Mouse (Mus musculus) embryonic facial prominence, embryonic 15.5 days (tissue): ENCODE data around the gene Pdlim7. TPM values are rescaled to one million over a fixed set of nuclear protein-coding genes. Genes with fewer than 3 reads are reported as not detected.

Source experiments
- ATAC-seq: fragments of 200-750 bp; cut with Nextera tagmentation; 2 replicates; pipeline ENCODE4 v1.8.0; 2017; ENCODE audit warnings: low read depth, moderate TSS enrichment; ENCODE audit not compliant: insufficient number of reproducible peaks, low FRiP score, low TSS enrichment
- H3K27ac ChIP-seq: fragments of 300-500 bp; sonication (generic); replicated peaks from 2 replicates; pipeline ENCODE4 v1.5.1; 2015; ENCODE audit warnings: mild to moderate bottlenecking, inconsistent platforms
- H3K27me3 ChIP-seq: fragments of 300-500 bp; sonication (generic); 2 replicates; pipeline ENCODE4 v1.6.1; 2015; ENCODE audit warnings: inconsistent platforms
- H3K36me3 ChIP-seq: fragments of 300-500 bp; sonication (generic); 2 replicates; pipeline ENCODE4 v1.6.1; 2015; ENCODE audit warnings: mild to moderate bottlenecking, inconsistent platforms
- H3K4me1 ChIP-seq: fragments of 300-500 bp; sonication (generic); 2 replicates; pipeline ENCODE4 v1.6.1; 2015; ENCODE audit warnings: inconsistent platforms
- H3K4me2 ChIP-seq: fragments of 300-500 bp; sonication (generic); replicated peaks from 2 replicates; pipeline ENCODE4 v1.6.1; 2015; ENCODE audit warnings: mild to moderate bottlenecking, inconsistent platforms
- H3K4me3 ChIP-seq: fragments of 300-500 bp; sonication (generic); replicated peaks from 2 replicates; pipeline ENCODE4 v1.5.1; 2015; ENCODE audit warnings: mild to moderate bottlenecking, inconsistent platforms
- H3K9ac ChIP-seq: fragments of 300-500 bp; sonication (generic); 2 replicates; pipeline ENCODE4 v1.6.1; 2015; ENCODE audit warnings: inconsistent platforms
- H3K9me3 ChIP-seq: fragments of 300-500 bp; sonication (generic); replicated peaks from 2 replicates; pipeline ENCODE4 v1.6.1; 2016; ENCODE audit warnings: inconsistent platforms
- WGBS: fragments of 180-500 bp; shearing (Covaris S2); methylation state at CpG from one replicate; pipeline ENCODE4 v1.1.7; 2015; 5-methylcytosine and 5-hydroxymethylcytosine counted together
- polyA plus RNA-seq: library from polyadenylated mRNA; unstranded; fragments of >200 nt; fragmentation: Nextera tagmentation; extraction: Ambion mirVana; gene quantifications from 2 replicates; pipeline ENCODE4 v1.2.1, GENCODE M21; 2015

Pdlim7 gene
- polyA plus RNA-seq, 1 experiment from 2014 or later, result 165 TPM

GRCm38 (mm10) chr13:55502405-55502804 is 11.1 kb downstream of the Pdlim7 start:
- Histone ChIP-seq H3K4me2 (no peak overlapping the region), H3K4me1 (peaks cover 3% of the 10 kb centered on the region; the same call in 1 of the 2 replicates), H3K9ac (no peak overlapping the region), H3K4me3 (no peak overlapping the region), H3K27me3 (no peaks in the 10 kb centered on the region), H3K36me3 (peaks cover 79% of the 10 kb centered on the region), H3K9me3 (no peaks in the 10 kb centered on the region), H3K27ac (no peak overlapping the region)
- ATAC-seq, result no peak
- 82% methylated on average over 8 of the region's 8 CpGs for WGBS

GRCm38 (mm10) chr13:55500575-55500974 is 12.9 kb downstream of the Pdlim7 start:
- no peak overlapping the region for H3K4me3 ChIP-seq
- H3K4me2 ChIP-seq, result no peak overlapping the region
- no peak overlapping the region for H3K27ac ChIP-seq
- peaks cover 61% of the 10 kb centered on the region for H3K36me3 ChIP-seq
- no peak overlapping the region for H3K9ac ChIP-seq
- 76% methylated on average over 10 of the region's 10 CpGs for WGBS
- peaks cover 12% of the 10 kb centered on the region; the same call in 1 of the 2 replicates for H3K4me1 ChIP-seq
- no peaks in the 10 kb centered on the region for H3K27me3 ChIP-seq
- no peaks in the 10 kb centered on the region for H3K9me3 ChIP-seq
- no peak for ATAC-seq

GRCm38 (mm10) chr13:55498906-55499305 is 14.6 kb downstream of the Pdlim7 start:
- Histone ChIP-seq H3K4me2 (no peak overlapping the region), H3K9me3 (no peaks in the 10 kb centered on the region), H3K36me3 (peaks cover 44% of the 10 kb centered on the region), H3K4me1 (peaks cover 26% of the 10 kb centered on the region), H3K27me3 (no peaks in the 10 kb centered on the region), H3K9ac (no peak overlapping the region), H3K27ac (no peak overlapping the region), H3K4me3 (no peak overlapping the region)
- ATAC-seq, result no peak
- 63% methylated on average over 11 of the region's 11 CpGs for WGBS

GRCm38 (mm10) chr13:55496661-55497060 is 16.8 kb downstream of the Pdlim7 start:
- no peaks in the 10 kb centered on the region for H3K27me3 ChIP-seq
- peaks cover 22% of the 10 kb centered on the region for H3K36me3 ChIP-seq
- H3K4me1 ChIP-seq, result peaks cover 26% of the 10 kb centered on the region
- no peaks in the 10 kb centered on the region for H3K9me3 ChIP-seq
- no peak overlapping the region for H3K9ac ChIP-seq
- H3K4me3 ChIP-seq, result no peak overlapping the region
- 83% methylated on average over 6 of the region's 6 CpGs for WGBS
- H3K4me2 ChIP-seq, result no peak overlapping the region
- no peak for ATAC-seq
- no peak overlapping the region for H3K27ac ChIP-seq

- peak overlapping the region; percentile 48; the same call in 1 of the 2 replicates for H3K27ac ChIP-seq
- 35% methylated on average over 4 of the region's 4 CpGs for WGBS
- peaks cover 26% of the 10 kb centered on the region for H3K4me1 ChIP-seq
- 0 out of 2 replicates have a peak overlapping the region, but pooled peaks have one; percentile 6 for H3K4me2 ChIP-seq
- no peak for ATAC-seq
- no peaks in the 10 kb centered on the region for H3K27me3 ChIP-seq
- no peak overlapping the region for H3K4me3 ChIP-seq
- H3K36me3 ChIP-seq, result peaks cover 17% of the 10 kb centered on the region
- H3K9ac ChIP-seq, result no peak overlapping the region
- no peaks in the 10 kb centered on the region for H3K9me3 ChIP-seq
These were observed 17.8 kb downstream of the Pdlim7 start for GRCm38 (mm10) chr13:55495702-55496101.

- Histone ChIP-seq H3K4me3 (no peak overlapping the region), H3K36me3 (peaks cover 13% of the 10 kb centered on the region), H3K9me3 (no peaks in the 10 kb centered on the region), H3K27me3 (no peaks in the 10 kb centered on the region), H3K27ac (no peak overlapping the region), H3K4me1 (peaks cover 26% of the 10 kb centered on the region), H3K9ac (no peak overlapping the region), H3K4me2 (no peak overlapping the region)
- peak; percentile 58; the same call in 1 of the 2 replicates for ATAC-seq
- 17% methylated on average over 18 of the region's 18 CpGs for WGBS
These were observed 18.4 kb downstream of the Pdlim7 start for GRCm38 (mm10) chr13:55494883-55495621.

- H3K9ac ChIP-seq, result no peak overlapping the region
- no peak overlapping the region for H3K4me3 ChIP-seq
- ATAC-seq, result no peak
- H3K27ac ChIP-seq, result no peak overlapping the region
- no peaks in the 10 kb centered on the region for H3K27me3 ChIP-seq
- WGBS, result 21% methylated on average over 2 of the region's 2 CpGs
- peaks cover 26% of the 10 kb centered on the region for H3K4me1 ChIP-seq
- H3K9me3 ChIP-seq, result no peaks in the 10 kb centered on the region
- H3K4me2 ChIP-seq, result no peak overlapping the region
- peaks cover 13% of the 10 kb centered on the region for H3K36me3 ChIP-seq
These were observed 19.2 kb downstream of the Pdlim7 start for GRCm38 (mm10) chr13:55494257-55494656.

- peak within 1 kb of the TSS; percentile 89 for H3K27ac ChIP-seq
- H3K9ac ChIP-seq, result peak within 1 kb of the TSS; percentile 98
- no peaks in the 10 kb centered on the region for H3K27me3 ChIP-seq
- no peaks in the 10 kb centered on the region for H3K9me3 ChIP-seq
- under 1% methylated on average over 66 of the region's 83 CpGs for WGBS
- peaks cover 2% of the 10 kb centered on the region; the same call in 1 of the 2 replicates for H3K36me3 ChIP-seq
- peak; percentile 90 for ATAC-seq
- H3K4me3 ChIP-seq, result peak within 1 kb of the TSS; percentile 99
- H3K4me2 ChIP-seq, result peak within 1 kb of the TSS; percentile 80
- peaks cover 48% of the 10 kb centered on the region for H3K4me1 ChIP-seq
These were observed 25.6 kb downstream of the Pdlim7 start, which contains the start of gene Dbn1 for GRCm38 (mm10) chr13:55487578-55488498. Dbn1 (minus strand) TSS chr13:55488111.

GRCm38 (mm10) chr13:55486916-55487577 is 26.4 kb downstream of the Pdlim7 start:
- peaks cover 54% of the 10 kb centered on the region for H3K4me1 ChIP-seq
- H3K36me3 ChIP-seq, result peaks cover 10% of the 10 kb centered on the region
- peak overlapping the region; percentile 89 for H3K27ac ChIP-seq
- H3K27me3 ChIP-seq, result no peaks in the 10 kb centered on the region
- H3K4me3 ChIP-seq, result peak overlapping the region; percentile 99
- WGBS, result under 1% methylated on average over 29 of the region's 29 CpGs
- peak overlapping the region; percentile 98 for H3K9ac ChIP-seq
- no peaks in the 10 kb centered on the region for H3K9me3 ChIP-seq
- peak; percentile 18; the same call in 1 of the 2 replicates for ATAC-seq
- H3K4me2 ChIP-seq, result peak overlapping the region; percentile 80

- Histone ChIP-seq H3K27ac (peak overlapping the region; percentile 89; the same call in 1 of the 2 replicates), H3K36me3 (peaks cover 17% of the 10 kb centered on the region), H3K4me3 (peak overlapping the region; percentile 99), H3K9me3 (no peaks in the 10 kb centered on the region), H3K4me2 (peak overlapping the region; percentile 80), H3K4me1 (peaks cover 54% of the 10 kb centered on the region), H3K9ac (peak overlapping the region; percentile 98; the same call in 1 of the 2 replicates), H3K27me3 (no peaks in the 10 kb centered on the region)
- 34% methylated on average over 14 of the region's 14 CpGs for WGBS
- ATAC-seq, result no peak
These were observed 27.3 kb downstream of the Pdlim7 start for GRCm38 (mm10) chr13:55486029-55486794.
